Mouse (Mus musculus) myocyte (in vitro differentiated cells): ENCODE data around the gene Adcy2.

Source experiments
- E2F4 ChIP-seq: IDR thresholded peaks from one replicate; pipeline ENCODE4 v1.6.1; 2011; ENCODE audit warnings: mild to moderate bottlenecking, control low read depth, moderate library complexity; ENCODE audit not compliant: insufficient read depth
- MAX ChIP-seq: IDR thresholded peaks from one replicate; pipeline ENCODE4 v1.6.1; 2011; ENCODE audit warnings: low read depth, mild to moderate bottlenecking, control low read depth
- MYOD1 ChIP-seq, 3 experiments: IDR thresholded peaks; one replicate each; pipeline ENCODE4 v1.6.1; 2011; ENCODE audit warnings: control low read depth in 2 of 3, low read depth in 2 of 3, mild to moderate bottlenecking in 2 of 3, moderate library complexity in 1 of 3; ENCODE audit not compliant: insufficient read length in 2 of 3, control insufficient read depth in 1 of 3
- POLR2A ChIP-seq: IDR thresholded peaks from one replicate; pipeline ENCODE4 v1.6.1; 2011; ENCODE audit warnings: low read depth, mild to moderate bottlenecking, control low read depth, moderate library complexity; ENCODE audit not compliant: insufficient read length
- POLR2AphosphoS2 ChIP-seq: IDR thresholded peaks from one replicate; pipeline ENCODE4 v1.6.1; 2011; ENCODE audit warnings: low read depth, control low read depth; ENCODE audit not compliant: insufficient read length
- USF1 ChIP-seq: IDR thresholded peaks from one replicate; pipeline ENCODE4 v1.6.1; 2011; ENCODE audit warnings: low read depth, mild to moderate bottlenecking, control low read depth, moderate library complexity

GRCm38 (mm10) chr13:68996661-68997060, 2.7 kb downstream of the Adcy2 start:
- no peak for TF ChIP-seq POLR2A
- TF ChIP-seq POLR2AphosphoS2 = no peak
- no peak for TF ChIP-seq MAX
- TF ChIP-seq E2F4 = no peak
- TF ChIP-seq USF1 = no peak
- TF ChIP-seq MYOD1 (IDR thresholded peaks at IDR 0.05; ENCODE audit: control insufficient read depth in 1 of 3, insufficient read length in 2 of 3, low read depth in 2 of 3) = no peak
